Mouse (Mus musculus): Measurements from ENCODE around the gene Hoxd9.

GRCm38 (mm10) chr2:74661685-74662084, 35.8 kb upstream of the Hoxd9 start:
- TF ChIP-seq CTCF (IDR thresholded peaks at IDR 0.05; ENCODE audit: low read depth, low read length) (peak; percentile 54), EP300 (IDR thresholded peaks at IDR 0.05; ENCODE audit: insufficient read depth, low read depth, low read length) (no peak)

Data from ES-Bruce4 (cell line).